Mouse (Mus musculus) lung, postnatal 14 days (tissue): ENCODE measurements around the gene Myb.

Experiments used
- DNase-seq: peaks from one replicate; pipeline ENCODE4 v3.0.0; 2021

The Myb gene

GRCm38 (mm10) chr10:21076137-21076536 is 84.6 kb downstream of the Myb start:
- DNase-seq: no peak
